Mouse (Mus musculus) adrenal gland, adult 8-10 months (tissue): Measurements from ENCODE around the gene Il1r2. TPM values are rescaled to one million over a fixed set of nuclear protein-coding genes. Genes with fewer than 3 reads are reported as not detected.

Experiments used
- DNase-seq: peaks from one replicate; pipeline ENCODE4 v3.0.0; 2022
- total RNA-seq, 4 experiments: library from RNA; stranded (reverse); gene quantifications; 2 replicates each; pipeline ENCODE4 v1.2.4; 2022

The Il1r2 gene
- total RNA-seq, 4 experiments from 2014 or later: 0.49 TPM; not detected in 3

DNA sequence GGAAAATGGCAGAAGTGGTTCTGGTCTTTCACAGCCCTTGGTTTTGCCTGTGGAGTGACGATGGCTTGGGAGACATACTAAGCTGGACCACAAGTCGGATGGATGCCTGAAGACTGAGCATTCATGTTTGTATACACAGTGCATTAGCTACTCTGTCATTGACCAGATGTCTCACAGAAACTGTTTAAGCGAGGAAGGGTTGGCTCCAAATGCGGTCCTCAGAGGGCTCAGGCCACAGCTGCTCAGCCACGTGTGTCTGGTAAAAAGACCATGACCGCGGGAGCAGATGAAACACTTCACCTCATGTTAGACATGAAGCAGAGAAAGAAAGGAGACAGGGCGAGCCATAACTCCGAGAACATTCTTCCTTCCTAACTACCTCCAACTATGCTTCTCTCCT, 12.5 kb upstream of the Il1r2 start:
- no peak for DNase-seq

DNA sequence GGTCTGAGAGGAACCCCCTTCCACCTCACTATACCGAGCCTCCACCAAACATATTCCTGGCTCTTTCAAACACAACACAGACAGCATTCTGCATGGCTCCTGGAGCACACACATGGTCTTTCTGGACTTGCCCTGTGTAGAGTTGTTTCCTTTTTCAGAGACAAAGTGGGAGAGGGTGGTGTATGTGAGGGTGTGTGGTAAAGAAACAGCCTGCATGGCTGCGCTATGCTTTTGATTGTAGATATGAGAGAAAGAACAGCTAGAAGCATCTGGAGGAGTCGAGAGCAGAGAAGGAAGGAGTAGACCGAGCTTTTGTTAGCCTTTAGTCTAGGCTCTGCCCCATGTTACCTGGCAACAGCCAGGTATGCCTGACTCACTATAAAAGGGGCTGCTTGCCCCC, 10.5 kb upstream of the Il1r2 start:
- no peak for DNase-seq

DNA sequence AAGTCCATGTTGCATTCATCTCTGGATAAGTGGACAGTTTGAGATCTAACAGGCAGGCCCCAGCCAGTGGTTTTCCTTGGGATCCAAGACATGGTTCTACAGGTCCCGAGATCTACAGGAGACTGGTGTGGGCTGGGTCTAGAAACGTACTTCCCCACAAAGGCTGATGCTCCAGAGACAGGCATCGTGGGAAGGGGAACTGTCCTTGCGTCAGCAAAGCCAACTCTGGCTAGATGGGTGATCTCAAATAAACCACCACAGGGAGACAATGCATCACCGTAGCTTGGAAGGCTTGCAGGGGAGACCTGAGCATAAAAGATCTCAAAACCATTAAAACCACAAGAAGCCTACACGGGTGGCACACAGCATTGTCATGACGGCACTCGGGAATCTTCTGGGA, 9.4 kb upstream of the Il1r2 start:
- no peak for DNase-seq

DNA sequence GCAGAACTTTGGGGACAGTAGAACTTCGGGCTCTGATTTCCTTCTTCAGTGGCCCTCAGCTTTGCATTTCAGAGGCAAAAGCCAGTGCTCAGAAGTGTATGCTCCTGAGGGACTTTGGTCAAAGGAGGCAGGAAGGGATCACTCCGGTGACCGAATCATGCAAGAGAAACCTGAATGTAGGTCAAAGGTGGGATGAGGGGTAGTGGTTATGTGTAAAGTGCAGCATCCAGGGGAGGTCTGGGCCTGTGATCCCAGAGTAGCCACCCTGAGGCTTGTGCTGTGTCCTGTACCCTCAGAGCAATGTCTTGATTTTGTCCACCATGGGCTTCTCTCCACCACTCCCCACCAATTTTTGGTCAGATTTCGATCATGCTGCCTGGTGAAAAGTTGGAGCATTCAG, 1.3 kb upstream of the Il1r2 start:
- DNase-seq: no peak

DNA sequence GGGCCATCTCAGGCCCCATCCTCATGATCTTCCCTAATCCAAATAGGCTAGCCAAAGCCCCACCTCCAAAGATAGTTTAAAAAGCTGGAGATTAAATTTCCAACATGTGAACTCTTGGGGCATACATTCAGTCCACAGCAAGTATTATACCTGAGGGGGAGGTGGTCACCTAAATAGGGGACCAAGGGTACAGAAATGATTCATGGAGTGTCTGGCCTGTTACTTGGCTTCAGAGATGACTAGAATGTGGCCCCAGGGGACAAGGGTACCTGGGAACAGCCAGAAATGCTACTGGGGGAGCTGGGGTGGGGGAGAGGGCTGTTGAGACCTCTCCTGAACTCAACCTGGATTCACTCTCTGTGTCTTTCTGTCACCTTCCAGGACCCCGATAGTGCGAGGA, 3.4 kb downstream of the Il1r2 start:
- DNase-seq: no peak

DNA sequence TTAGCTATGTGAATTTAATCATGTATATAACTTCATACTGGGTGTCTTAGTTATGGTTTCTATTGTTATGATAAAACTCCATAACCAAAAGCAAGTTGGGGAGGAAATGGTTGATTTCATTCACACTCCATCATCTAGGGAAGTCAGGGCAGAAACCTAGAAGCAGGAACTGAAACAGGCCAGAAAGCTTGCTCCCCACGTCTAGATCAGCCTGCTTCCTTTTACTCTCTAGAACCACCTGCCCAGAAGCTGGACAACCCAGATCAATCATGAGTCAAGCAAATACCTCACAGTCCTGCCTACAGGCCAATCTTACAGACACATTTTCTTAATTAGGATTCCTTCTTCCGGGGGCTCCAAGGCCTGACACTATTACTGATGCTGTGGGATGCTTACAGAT, 7.2 kb downstream of the Il1r2 start:
- DNase-seq: no peak

DNA sequence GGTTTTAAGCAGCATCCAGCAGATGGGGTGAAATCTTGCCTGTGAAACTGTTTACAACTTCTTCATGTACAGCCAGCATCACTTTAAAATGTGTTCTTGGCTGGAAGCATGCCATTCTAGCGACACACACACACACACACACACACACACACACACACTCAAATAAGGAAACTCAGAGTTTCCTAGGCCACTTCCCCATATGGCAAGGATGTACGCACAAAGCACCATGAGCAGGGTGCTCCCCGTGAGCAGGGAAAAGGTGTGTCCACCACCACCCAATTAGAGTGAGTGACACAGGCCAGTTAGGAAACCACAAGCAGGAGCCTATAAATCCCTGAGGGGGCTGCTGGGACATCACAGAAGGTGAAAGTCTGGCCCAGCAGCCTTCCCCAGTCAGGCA, 10.5 kb downstream of the Il1r2 start:
- DNase-seq: no peak

DNA sequence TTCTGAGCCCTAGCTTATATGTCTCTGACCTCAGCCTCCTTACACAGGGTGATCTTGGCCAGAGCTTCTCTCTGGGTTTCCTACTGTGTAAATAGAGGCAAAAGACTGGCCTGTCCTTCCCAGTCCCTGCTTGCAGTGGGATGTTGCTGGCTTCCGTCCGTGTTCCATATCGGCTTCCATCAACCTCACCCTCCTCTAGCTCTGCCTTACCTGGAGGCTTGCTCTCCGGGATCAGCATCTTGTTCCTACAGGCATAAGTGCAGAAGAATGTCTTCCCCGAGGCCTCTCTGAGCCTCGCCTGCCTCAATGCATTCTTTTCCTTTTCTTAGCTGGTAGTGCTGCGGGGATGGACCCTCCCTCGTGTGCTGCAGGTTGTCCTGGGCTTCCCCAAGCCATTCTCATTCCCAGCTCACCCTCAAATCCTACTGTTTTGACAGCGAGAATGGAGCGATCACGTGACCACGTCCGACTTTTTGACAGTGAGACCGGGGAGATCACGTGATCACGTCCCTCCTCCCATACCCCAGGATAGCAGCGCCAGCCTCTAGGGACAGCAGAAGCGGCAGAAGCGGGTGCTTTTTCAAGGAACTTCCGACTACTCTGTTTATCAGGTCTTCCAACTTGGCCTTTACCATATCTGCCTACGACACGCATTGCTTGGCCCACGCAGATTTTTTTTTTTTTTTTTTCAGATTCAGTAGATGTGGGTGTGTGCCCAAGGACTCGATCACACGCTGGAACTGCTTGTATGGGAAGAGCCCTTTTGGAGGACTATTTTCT, 11.7 kb downstream of the Il1r2 start:
- DNase-seq: peak; percentile 39

DNA sequence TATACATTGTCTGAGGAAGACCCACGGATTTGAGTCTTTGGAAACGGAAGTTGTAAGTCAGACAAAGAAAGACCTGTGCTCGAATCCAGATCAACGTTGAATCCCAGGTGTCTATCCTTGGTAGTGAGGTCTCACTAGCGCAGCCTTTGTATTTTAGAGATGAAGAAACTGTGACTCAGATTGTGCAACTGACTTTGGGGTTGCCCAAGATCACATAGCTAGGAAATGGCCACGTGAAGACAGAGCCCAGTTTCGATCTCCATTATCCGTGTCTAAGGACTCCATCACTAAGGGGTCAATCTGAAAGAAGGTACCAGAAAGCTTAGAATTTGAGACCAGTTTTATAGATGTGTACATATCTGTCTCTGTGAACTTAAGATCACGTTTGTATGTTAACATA, 17.3 kb downstream of the Il1r2 start:
- no peak for DNase-seq

DNA sequence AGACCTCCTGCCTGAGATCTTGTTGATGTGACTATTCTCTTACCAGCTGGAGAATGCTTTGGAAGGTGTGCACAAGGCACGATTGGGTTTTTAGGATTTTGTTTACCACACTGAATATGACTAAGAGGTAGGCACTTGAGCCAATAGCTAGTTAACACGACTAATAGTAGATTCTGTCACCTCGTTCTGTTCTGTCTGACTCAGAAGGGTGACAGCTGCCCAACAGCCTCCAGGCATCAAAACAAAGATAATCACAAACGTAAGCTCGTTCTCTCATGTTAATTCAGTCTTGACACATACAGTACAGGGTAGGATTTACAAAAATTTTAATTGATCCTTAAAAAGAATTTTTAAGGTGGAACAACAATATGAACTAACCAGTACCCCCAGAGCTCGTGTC, 18.7 kb downstream of the Il1r2 start:
- DNase-seq: no peak

DNA sequence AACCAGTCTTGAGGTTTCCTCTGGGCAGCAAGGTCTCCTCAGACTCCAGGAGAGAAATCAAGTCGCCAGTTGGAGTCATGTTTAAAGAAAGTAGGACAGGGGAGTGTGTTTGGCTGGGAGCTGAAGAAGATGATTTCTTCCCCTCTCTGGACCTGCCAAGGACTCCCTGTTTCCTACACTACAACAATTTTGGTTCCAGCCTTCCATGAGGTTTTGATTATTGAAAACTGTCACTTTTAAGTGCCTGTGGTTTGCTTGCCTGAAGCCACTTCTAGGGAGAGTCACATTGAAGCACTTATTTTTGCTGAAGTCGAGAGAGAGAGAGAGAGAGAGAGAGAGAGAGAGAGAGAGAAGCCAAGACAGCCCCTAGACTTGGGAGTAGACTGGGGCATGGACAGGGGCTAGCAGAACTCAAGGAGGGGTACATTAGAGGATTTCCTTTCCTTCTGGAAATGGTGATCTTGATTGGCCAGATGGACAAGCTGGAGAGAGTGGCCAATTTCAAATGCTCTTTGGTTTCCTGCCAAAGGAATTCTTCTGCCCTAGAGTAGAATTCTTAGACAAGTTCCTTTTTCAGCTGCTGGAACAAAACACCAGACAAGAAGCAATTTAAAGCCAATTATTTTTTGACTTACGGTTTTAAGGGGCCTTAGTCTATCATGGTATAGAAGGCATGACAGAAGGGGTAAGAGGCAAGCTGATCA, 20.9 kb downstream of the Il1r2 start:
- no peak for DNase-seq

DNA sequence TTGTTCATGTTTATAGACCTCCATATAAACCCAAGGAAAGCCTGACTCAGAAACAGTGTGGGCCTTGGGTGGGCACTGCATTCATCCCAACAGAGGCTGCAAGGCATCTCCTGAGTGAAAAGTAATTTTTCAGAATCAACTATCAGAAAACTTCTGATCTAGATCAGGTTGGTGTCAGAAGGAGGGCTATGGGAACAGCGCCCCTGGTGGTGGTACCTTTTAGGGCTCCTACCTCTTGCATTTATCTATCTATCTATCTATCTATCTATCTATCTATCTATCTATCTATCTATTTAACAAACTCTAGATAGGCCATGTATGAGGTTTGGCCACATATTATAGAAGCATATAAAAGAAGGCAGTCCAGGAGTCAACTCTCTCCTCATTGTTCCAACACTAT, 21.7 kb downstream of the Il1r2 start:
- no peak for DNase-seq

DNA sequence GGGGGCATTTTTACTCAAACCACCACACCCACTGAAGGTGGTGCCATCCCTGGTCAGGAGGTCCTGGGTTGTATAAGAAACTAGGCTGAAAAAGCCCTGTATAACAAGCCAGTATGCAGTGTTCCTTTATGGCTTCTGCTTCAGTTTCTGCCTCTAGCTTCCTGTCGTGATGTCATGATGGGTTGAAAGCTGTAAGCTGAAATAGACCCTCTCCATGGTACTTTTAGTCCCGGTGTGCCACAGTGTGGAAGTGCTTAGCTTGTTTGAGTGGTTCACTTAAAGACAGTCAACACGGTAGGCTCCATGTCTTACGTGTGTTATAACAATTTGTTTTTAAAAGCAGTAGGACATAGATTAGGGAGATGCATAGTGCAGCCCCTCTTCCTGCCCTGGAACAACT, 32.4 kb downstream of the Il1r2 start:
- no peak for DNase-seq

DNA sequence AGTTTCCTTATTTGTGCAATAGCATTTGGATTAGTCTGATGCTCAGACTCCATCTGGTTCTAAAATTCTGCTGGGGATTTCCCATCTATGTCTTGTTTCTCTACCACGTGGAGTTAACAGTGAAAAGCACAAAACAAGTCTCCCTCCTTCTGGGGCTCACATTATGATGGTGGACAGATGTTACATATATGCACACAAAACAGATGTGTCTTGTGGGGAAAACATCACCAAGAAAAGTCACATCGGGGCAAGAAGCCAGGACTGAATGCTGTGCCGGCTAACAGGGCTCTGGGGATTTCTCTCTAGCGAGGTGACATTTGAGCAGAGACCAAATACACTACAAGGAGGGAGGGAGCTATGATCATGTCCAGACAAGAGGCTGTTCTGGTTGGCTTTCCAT, 32.8 kb downstream of the Il1r2 start:
- DNase-seq: no peak

DNA sequence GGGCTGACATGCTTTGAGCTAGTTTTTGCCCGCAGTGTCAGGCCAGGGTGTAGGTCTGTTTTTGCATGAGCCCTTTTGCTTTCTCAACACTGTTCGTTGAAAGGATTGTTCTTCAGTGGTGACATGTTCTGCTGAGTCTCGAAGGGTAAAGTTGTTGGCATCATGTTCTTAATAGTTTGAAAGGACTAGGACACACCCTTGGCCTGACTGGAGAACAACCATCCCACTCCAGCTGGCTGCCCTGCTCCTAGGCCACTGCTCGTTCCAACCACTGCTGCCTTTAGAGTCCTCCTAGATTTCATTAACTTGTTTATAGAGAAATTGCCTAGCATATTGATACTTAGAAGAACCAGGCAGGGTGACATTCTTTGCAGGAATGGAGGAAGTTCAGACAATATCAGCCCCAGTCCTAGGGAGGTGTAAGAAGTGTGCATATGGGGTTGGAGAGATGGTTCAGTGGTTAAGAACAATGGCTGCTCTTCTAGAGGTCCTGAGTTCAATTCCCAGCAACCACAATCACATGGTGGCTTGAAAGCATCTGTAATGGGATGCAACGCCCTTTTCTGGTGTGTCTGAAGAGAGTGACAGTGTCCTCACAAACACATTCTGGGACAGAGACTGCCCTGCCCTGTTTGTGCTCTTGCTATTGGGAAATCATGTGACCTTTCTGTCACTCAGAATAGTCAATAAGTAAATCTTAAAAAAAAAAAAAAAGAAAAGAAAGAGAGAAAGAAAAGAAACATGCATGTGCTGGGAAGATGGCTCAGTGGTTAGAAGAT, 34.3 kb downstream of the Il1r2 start:
- DNase-seq: no peak

DNA sequence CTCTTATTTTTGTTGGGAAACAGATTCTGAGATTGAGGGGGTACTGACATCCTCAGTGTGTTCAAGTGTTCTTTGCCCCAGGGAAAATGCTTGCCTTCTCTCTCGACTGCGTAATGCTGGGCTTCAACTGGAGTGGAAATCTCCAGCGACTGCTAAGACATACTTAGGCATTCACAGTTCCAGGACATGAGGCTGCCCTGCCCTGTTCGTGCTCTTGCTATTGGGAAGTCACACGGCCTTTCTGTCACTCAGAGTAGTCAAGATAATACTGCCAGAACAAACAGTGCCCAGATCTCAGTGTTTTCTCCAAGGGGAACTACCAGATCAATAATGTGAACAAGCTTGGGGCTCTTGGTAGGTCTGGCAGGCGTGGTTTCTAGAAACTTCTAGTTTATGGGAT, 35.9 kb downstream of the Il1r2 start:
- no peak for DNase-seq

DNA sequence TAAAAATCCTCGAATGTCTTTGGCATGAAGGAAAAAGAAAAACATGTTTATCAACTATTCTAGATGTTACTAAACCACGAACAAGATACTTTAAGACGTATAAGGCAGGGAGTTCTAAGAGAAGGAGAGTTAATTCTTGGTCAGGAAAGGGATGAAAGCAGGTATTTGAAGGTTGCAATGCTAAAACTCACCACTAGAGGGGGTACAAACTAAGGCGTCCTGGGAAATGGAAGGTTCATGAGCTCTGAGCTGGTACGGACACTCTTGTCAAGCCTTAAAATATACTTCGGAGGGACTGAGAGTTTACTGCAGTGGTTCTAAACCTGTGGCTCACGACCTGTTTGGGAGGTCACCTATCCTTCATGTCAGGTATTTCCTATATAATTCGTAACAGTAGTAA, 41.4 kb downstream of the Il1r2 start:
- no peak for DNase-seq

DNA sequence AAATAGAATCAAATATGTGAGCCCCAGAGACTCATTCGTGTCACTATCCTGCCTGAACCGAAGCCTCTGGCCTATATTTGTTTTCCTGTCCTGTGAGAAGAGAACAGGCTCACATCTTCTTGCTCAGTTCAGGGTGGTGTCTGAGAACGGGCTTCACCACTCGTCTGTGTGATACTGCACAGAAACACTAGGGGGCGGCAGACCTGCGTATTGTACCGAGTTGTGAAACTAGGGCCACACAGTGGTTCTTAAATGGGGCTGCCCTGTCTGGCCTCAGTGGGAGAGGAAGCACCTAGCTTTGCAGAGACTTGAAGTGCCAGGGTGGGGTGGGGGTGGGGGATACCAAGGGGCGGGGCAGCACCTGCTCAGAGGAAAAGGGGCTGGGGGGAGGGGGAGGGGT, 42.5 kb downstream of the Il1r2 start:
- DNase-seq: peak; percentile 49

DNA sequence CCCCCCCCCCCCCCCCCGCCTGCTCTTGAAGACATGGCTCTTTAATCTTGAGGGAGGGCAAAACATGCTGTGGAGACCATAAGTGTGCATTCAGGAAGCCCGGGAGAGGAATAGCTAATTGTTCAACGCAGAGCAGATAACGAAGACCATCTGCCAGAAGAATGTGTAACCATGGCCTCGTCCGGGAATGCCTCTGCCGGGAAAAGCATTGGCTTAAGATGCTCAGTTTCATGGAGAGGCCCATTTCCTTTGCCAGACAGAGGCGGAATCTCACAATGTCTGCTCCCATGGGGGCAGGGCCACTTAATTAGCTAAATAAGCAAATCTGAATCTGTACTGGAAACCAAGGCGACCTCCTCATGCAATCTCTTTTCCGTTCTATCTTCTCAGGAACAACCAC, 43.7 kb downstream of the Il1r2 start:
- DNase-seq: no peak

DNA sequence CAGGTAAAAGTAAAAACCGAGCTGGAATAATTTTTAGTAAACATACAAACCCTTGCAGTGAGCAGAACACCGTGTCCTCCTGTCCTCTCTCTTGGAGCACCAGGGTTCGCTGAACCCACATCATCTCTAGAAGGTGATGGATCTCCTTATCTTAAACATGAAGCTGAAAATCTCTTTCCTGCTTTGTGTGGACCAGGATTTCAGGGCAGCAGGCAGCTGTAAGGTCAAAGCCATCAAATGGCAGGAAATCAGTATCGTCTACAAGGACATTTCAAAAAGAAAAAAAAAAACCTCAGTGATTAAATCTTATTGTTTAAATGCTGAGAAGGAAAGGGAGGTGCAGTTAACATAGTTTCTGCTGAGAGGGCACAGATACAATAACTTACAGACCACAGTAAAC, 50.4 kb downstream of the Il1r2 start:
- no peak for DNase-seq

DNA sequence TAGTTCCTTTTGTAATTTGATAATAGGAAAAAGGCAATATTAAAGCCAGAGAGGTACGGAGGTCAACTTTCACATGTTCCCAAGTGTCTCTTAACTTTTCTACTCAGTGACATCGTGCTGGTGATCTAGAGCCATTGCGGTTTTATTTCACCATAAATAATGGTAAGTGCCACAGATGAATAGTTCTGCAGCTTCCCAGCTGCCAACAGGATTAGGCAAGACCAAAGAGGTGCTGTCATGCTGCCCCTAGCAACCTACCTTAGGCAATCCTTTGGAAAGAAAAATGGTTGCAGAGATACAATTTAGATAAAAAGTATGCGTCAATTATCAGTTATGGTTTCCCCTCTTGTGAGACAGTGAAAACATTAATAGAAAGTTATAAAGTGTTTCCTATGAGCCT, 54.6 kb downstream of the Il1r2 start:
- DNase-seq: peak; percentile 21

DNA sequence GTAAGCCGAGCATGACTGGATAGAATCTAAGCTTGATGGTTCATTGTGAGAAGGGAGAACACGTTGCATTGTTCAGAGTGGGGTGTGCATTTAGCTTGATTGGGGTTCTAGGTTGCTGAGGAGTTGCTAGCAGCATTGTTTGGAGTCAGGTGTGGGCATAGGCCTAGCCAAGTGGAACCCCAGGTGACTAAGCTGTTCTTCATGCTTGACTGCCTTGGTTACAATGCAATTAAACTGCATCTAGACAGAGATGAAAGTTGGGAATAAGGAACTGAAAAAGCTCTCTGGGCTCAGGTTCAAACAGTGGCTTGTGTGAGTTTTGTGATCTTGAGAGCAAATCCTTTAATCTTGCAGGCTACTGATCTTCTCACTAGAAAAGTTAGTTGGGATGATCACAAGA, 55.4 kb downstream of the Il1r2 start:
- DNase-seq: no peak

DNA sequence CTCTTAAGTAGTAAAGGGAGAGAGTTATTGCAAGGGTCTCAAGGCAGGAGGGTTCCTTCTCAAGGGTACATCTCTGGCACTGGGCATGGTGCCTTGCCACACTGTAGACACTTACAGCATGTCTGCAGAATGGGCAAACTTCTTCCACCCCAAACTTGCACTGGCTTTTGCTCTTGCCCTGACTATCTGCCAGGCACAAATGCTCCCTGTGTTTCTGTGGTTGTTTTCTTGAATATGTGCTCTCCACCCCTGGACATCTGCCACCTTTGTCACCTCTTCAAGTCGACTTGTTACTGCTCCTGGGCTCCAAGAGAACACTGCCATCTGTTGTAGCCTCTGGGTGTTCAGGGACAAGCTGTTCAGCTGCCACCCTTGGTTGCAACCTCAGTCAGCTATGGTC, 57.8 kb downstream of the Il1r2 start:
- DNase-seq: no peak

DNA sequence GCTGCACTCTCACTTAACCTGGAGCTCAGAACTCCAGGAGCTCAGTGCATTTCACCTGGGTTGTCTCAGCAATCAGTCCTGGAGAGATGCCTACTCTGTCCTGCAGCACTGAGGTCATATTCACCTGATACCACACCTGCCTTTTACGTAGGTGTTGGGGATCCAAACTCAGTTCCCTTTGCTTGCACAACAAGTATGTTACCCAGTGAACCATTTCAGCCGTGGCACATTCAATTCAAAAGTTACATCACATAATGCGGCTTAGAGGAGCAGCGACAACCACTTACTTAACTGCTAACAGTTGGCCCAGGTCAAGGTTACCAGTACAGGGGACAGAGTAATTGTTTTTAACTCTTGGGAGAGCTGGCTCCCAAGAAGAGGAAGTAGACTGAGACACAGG, 58.8 kb downstream of the Il1r2 start:
- no peak for DNase-seq
